ENCODE assay signal across 19 mouse cellular contexts in the genomic region with DNA sequence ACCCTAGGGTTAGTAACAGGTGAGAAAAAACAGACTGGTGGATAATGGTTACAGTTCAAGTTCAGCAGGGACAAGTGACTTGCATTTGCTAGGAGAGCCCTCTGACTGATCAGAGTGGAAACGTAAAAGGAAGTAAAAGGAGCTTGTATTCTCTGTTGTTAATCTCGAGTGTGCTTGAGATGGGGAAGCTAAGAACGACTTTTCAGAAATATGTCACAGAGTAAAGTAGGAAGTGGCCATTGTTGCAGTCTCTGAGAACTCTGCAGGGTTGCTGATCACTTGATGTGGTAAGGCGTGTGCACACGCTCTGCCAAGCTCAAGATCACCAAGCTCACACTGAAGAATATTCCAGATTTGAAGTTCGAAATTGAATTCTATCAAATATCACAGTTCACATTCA.
DNase-seq lines count a peak whose midpoint lies in the region; ATAC-seq and TF ChIP-seq lines count a peak whose summit lies in the region.
"Had no signal": no experiment of that assay in that cellular context is flagged by ENCODE, and none has a peak within 500 bp of the region (broad histone marks: within the 10 kb centered on the region; RNA-seq: fewer than 3 reads in every experiment).

No protein-coding gene starts in this region.

- no peak for TF ChIP-seq POLR2A in liver, adult 2 months (IDR thresholded peaks at IDR 0.05; ENCODE audit: extremely low read depth, insufficient read depth, low read length)

- DNase-seq in liver, adult 2 months (ENCODE audit: extremely low read depth, low read depth, low spot score): peak; percentile 39
- no peak for DNase-seq in liver
- peak; percentile 78 for DNase-seq in thymus, postnatal 0 days (ENCODE audit: low spot score)
- DNase-seq in thymus, postnatal 25 days: no peak
- no peak for DNase-seq in cerebellum, postnatal 14 days
- no peak for DNase-seq in natural killer cell, adult 2 months (ENCODE audit: low spot score in 2 of 2)
- DNase-seq: adrenal gland, postnatal 36 days; cerebellum, postnatal 36 days; forebrain, postnatal 0 days; heart, postnatal 10 days; kidney, adult 8-10 months; midbrain, embryonic 14.5 days; right cerebral cortex, postnatal 4 days had no signal

- no peaks in the 10 kb centered on the region for H3K79me2 ChIP-seq in liver, adult 2 months (ENCODE audit: control insufficient read depth, insufficient read depth, low read length)

- no peak overlapping the region for H3K9ac ChIP-seq in liver, adult 2 months (ENCODE audit: low read depth, low read length)
- H3K9ac ChIP-seq: forebrain, postnatal 0 days; hindbrain, embryonic 15.5 days; limb, embryonic 13.5 days; lung, embryonic 15.5 days; stomach, embryonic 15.5 days had no signal

- no peak overlapping the region for H3K4me3 ChIP-seq in liver, adult 2 months (ENCODE audit: insufficient read depth, low read depth, low read length)
- H3K4me3 ChIP-seq: hindbrain, embryonic 15.5 days; limb, embryonic 13.5 days; lung, embryonic 15.5 days; stomach, embryonic 15.5 days had no signal

- H3K4me1 ChIP-seq in liver, adult 2 months (ENCODE audit: control insufficient read depth, insufficient read depth, low read length): no peaks in the 10 kb centered on the region
- H3K4me1 ChIP-seq: hindbrain, embryonic 15.5 days; limb, embryonic 13.5 days; lung, embryonic 15.5 days; stomach, embryonic 15.5 days had no signal

- H3K27ac ChIP-seq in liver, adult 2 months (replicated peaks; ENCODE audit: insufficient read depth, low read depth, low read length): no peak overlapping the region
- H3K27ac ChIP-seq: hindbrain, embryonic 15.5 days; limb, embryonic 13.5 days; lung, embryonic 15.5 days; stomach, embryonic 15.5 days had no signal

- 72% methylated on average over 6 of the region's 6 CpGs for WGBS in liver, adult 2 months

- TF ChIP-seq CTCF in liver, adult 2 months (IDR thresholded peaks at IDR 0.05; ENCODE audit: low read depth, low read length): no peak

- H3K36me3 ChIP-seq in liver, adult 2 months (ENCODE audit: control insufficient read depth, insufficient read depth, low read length): no peaks in the 10 kb centered on the region
- H3K36me3 ChIP-seq: hindbrain, embryonic 15.5 days; limb, embryonic 13.5 days; lung, embryonic 15.5 days; stomach, embryonic 15.5 days had no signal

- ATAC-seq in hematopoietic stem cell, adult 5-6 weeks (replicated peaks in 1 of 2; ENCODE audit: insufficient read depth in 1 of 2, low FRiP score in 2 of 2, low TSS enrichment in 1 of 2, low read depth in 1 of 2, poor library complexity in 2 of 2, severe bottlenecking in 2 of 2): peak; percentile 77 to 91
- ATAC-seq in neutrophil, adult 5-6 weeks (ENCODE audit: extremely low read depth, insufficient number of reproducible peaks, low FRiP score, poor library complexity, severe bottlenecking): peak; percentile 78
- ATAC-seq: forebrain, postnatal 0 days had no signal

- no peaks in the 10 kb centered on the region for H3K27me3 ChIP-seq in liver, adult 2 months (ENCODE audit: control insufficient read depth, insufficient read depth, low read length)
- H3K27me3 ChIP-seq: hindbrain, embryonic 15.5 days; limb, embryonic 13.5 days; lung, embryonic 15.5 days; stomach, embryonic 15.5 days had no signal

Comparison
In these comparisons a context has a peak if more than half of its experiments do, and no peak if none do; other contexts are left out.
1. DNase-seq: peak in liver, adult 2 months (single experiment) and thymus, postnatal 0 days (single experiment); none in liver (single experiment), thymus, postnatal 25 days (single experiment), cerebellum, postnatal 14 days (0 of 2) and natural killer cell, adult 2 months (0 of 2).